Mouse (Mus musculus) pancreas, adult 10 weeks (tissue): ENCODE measurements around the gene Map1s. TPM values are rescaled to one million over a fixed set of nuclear protein-coding genes. Genes with fewer than 3 reads are reported as not detected.

Experiments
- polyA plus RNA-seq: library from polyadenylated mRNA; stranded (reverse); fragments of 350-450 nt; fragmentation: Illumina TruSeq; extraction: RNeasy Lipid Tissue Mini Kit (QIAGEN cat#74804); gene quantifications from one replicate; pipeline ENCODE4 v1.2.3, GENCODE M21; 2015; ENCODE audit warnings: low read depth, low replicate concordance; ENCODE audit not compliant: insufficient read depth

Map1s gene
- polyA plus RNA-seq, result 5.2 TPM

GRCm38 (mm10) chr8:70905831-70906736, at the start of gene Map1s:
Map1s (plus strand) TSS chr8:70905932.

GRCm38 (mm10) chr8:70862824-70863641, 42.7 kb upstream of the Map1s start, which contains the start of gene Kcnn1:
Kcnn1 (minus strand) TSS chr8:70863258.

GRCm38 (mm10) chr8:70873364-70873985, 32.3 kb upstream of the Map1s start, which contains the start of gene Ccdc124:
Ccdc124 (minus strand) TSS chr8:70873935.

DNA sequence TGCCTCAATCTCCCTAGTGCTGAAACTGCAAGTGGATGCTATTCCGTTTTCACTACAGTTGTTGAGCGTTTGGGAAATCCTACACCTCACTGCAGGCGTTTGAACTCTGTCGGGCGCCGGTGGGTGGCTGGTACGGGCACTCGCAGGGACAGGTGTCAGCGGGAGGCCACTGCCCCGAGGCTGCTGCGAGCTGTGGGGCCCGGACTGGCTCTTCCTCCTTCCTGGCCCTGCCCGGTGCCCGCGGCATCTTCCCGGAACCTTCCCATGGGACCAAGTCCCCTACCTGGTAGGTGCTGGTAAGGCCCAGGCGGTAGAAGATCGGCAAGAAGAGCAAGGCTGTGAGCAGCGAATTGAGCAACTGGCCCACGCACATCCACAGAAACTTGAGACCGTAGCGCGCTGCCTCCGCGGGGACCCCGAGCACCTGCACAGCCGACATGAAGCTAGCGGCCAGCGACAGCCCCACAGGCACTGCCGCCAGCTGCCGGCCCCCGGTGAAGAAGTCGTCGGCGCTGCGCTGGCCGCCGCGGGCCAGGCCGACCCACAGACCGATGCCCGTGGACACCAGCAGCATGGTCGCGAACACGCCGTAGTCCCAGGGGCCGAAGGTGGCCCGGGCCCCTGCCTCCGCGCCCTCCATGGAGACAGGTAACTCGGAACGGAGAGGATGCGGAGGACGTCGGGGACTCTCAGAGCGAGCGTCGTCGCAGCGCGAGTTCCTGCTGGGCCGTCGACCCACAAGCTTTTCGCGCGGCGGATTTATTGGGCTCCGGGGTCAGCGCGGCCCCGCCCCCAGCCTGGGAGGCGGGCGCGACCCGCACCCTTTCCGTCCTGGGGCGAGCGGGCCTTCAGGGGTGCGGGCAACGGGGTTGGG, 13.5 kb upstream of the Map1s start, which contains the start of gene Slc5a5:
Gene Slc5a5 (minus strand): TSS at position 736 of the 874 bp plus-strand sequence.

DNA sequence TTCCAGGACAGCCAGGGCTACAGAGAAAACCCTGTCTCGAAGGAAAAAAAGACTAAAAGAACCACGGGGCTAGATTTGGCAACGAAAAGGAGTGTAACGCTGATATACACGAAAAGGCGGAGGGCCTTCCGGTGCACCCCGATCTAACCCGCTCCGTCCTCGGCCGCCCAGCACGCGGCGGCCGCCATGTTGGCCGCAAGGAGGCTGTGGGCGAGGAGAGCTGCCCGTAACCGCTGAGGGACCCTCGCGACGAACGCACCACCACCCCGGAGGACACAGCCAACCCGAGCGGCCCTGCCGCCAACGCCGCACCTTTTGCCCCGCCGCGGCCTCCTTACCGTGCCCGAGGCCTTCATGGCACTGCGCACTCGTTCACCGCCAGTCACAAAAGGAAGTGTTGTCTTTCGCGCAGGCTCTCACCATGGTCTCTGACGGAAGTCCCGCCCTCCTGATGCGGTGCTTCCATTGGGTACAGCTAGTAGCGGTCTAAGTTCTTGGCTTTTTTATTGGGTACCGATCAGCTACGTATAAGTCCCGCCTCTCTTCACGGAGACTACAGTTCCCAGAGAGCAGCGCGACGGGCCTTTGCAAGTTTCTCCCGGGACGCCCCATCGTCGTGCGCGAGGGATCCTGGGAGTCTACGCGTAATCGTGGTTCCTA, 8.6 kb upstream of the Map1s start, which contains the start of gene Rpl18a:
Gene Rpl18a (minus strand): TSS at position 392 of the 660 bp plus-strand sequence.

Other genes starting within 250 kb of the Map1s start
- gene Pgpep1, start 245.5 kb upstream of the Map1s start, polyA plus RNA-seq, result 8.6 TPM
- gene Lsm4, start 232.7 kb upstream of the Map1s start, polyA plus RNA-seq, result 14.0 TPM
- gene Jund, start 207.0 kb upstream of the Map1s start, polyA plus RNA-seq, result 32.7 TPM
- gene Iqcn, start 202.5 kb upstream of the Map1s start, polyA plus RNA-seq, result not detected
- not detected for gene Gm3336, start 187.4 kb upstream of the Map1s start, polyA plus RNA-seq
- gene Pde4c, start 182.2 kb upstream of the Map1s start, polyA plus RNA-seq, result 1.9 TPM
- 12.4 TPM for gene Rab3a, start 151.3 kb upstream of the Map1s start, polyA plus RNA-seq
- 13.1 TPM for gene Mpv17l2, start 145.0 kb upstream of the Map1s start, polyA plus RNA-seq
- 9.3 TPM for gene Pik3r2, start 129.2 kb upstream of the Map1s start, polyA plus RNA-seq
- gene Mast3, start 100.9 kb upstream of the Map1s start, polyA plus RNA-seq, result 40.0 TPM
- not detected for gene Il12rb1, start 97.5 kb upstream of the Map1s start, polyA plus RNA-seq
- 18.1 TPM for gene Arrdc2, start 66.2 kb upstream of the Map1s start, polyA plus RNA-seq
- 1.6 TPM for gene Kcnn1, start 42.7 kb upstream of the Map1s start, polyA plus RNA-seq
- gene Ccdc124, start 32.0 kb upstream of the Map1s start, polyA plus RNA-seq, result 9.8 TPM
- gene Slc5a5, start 13.2 kb upstream of the Map1s start, polyA plus RNA-seq, result not detected
- gene Rpl18a, start 8.5 kb upstream of the Map1s start, polyA plus RNA-seq, result 1,080 TPM